Mouse (Mus musculus) CH12.LX (cell line): ENCODE results near the gene Ctsll3. TPM values are rescaled to one million over a fixed set of nuclear protein-coding genes. Genes with fewer than 3 reads are reported as not detected.

Experiments used
- DNase-seq: peaks from one replicate; pipeline ENCODE4 v3.0.0-alpha.2; 2013; ENCODE audit errors: extremely low read depth
- H3K27ac ChIP-seq: 2 replicates; pipeline ENCODE4 v1.5.1; 2012; ENCODE audit warnings: low read depth, mild to moderate bottlenecking, control low read depth, moderate library complexity; ENCODE audit not compliant: insufficient read depth
- H3K27me3 ChIP-seq: replicated peaks from 2 replicates; pipeline ENCODE3; 2012; ENCODE audit warnings: inconsistent platforms
- H3K36me3 ChIP-seq, 2 experiments: replicated peaks in 1 of 2; 2 replicates each; pipeline versions ENCODE3 to v1.6.1; 2012; ENCODE audit warnings: inconsistent platforms in 1 of 2, low read length in 1 of 2, mild to moderate bottlenecking in 1 of 2, mixed read lengths in 1 of 2, moderate library complexity in 1 of 2; ENCODE audit not compliant: control insufficient read depth in 1 of 2, insufficient read depth in 1 of 2
- H3K4me1 ChIP-seq, 2 experiments: 2 replicates each; pipeline ENCODE4 v1.6.1; 2012; ENCODE audit warnings: inconsistent platforms in 1 of 2, moderate library complexity in 1 of 2; ENCODE audit not compliant: insufficient read depth in 2 of 2, control insufficient read depth in 1 of 2
- H3K4me2 ChIP-seq: 2 replicates; pipeline ENCODE4 v1.6.1; 2012; ENCODE audit warnings: low read depth, mild to moderate bottlenecking, control low read depth; ENCODE audit not compliant: poor library complexity, insufficient read depth, severe bottlenecking
- H3K4me3 ChIP-seq, 3 experiments: fragments of 150-350 bp in 1 of 3; sonication (generic) in 1 of 3; replicated peaks in 1 of 3; 2 replicates each; pipeline versions ENCODE3 to v1.5.1; 2011 to 2012; ENCODE audit warnings: low read depth in 2 of 3, low read length in 2 of 3, mild to moderate bottlenecking in 2 of 3, moderate library complexity in 2 of 3, control low read depth in 1 of 3, improper control_type of control experiment in 1 of 3, inconsistent platforms in 1 of 3, mixed read lengths in 1 of 3; ENCODE audit not compliant: poor library complexity in 1 of 3
- H3K79me2 ChIP-seq: replicated peaks from 2 replicates; pipeline ENCODE4 v1.6.1; 2012; ENCODE audit warnings: mild to moderate bottlenecking, moderate library complexity; ENCODE audit not compliant: control insufficient read depth, poor library complexity, insufficient read depth, severe bottlenecking; ENCODE audit errors: extremely low read depth
- H3K9ac ChIP-seq: 2 replicates; pipeline ENCODE4 v1.6.1; 2012; ENCODE audit warnings: low read depth, mild to moderate bottlenecking, control low read depth, moderate library complexity; ENCODE audit not compliant: insufficient read depth
- H3K9me3 ChIP-seq: replicated peaks from 2 replicates; pipeline ENCODE3; 2012; ENCODE audit warnings: low read length, inconsistent platforms, mixed read lengths
- CHD1 ChIP-seq: IDR thresholded peaks from 2 replicates; pipeline ENCODE4 v1.6.1; 2012; ENCODE audit warnings: low read depth, low read length, improper control_type of control experiment, inconsistent platforms
- GABPA ChIP-seq: IDR thresholded peaks from 2 replicates; pipeline ENCODE4 v1.6.1; 2012; ENCODE audit warnings: low read depth, low read length, improper control_type of control experiment, inconsistent platforms; ENCODE audit not compliant: insufficient replicate concordance
- HCFC1 ChIP-seq: IDR thresholded peaks from 2 replicates; pipeline ENCODE4 v1.6.1; 2012; ENCODE audit warnings: low read depth, mild to moderate bottlenecking, inconsistent platforms, low read length, improper control_type of control experiment
- TBP ChIP-seq: conservative IDR thresholded peaks from 2 replicates; pipeline ENCODE4 v1.6.1; 2011; ENCODE audit warnings: low read depth, low read length, improper control_type of control experiment
- TCF12 ChIP-seq: IDR thresholded peaks from 2 replicates; pipeline ENCODE4 v1.6.1; 2014; ENCODE audit warnings: low read depth, mild to moderate bottlenecking, inconsistent platforms, low read length, improper control_type of control experiment
- UBTF ChIP-seq: IDR thresholded peaks from 2 replicates; pipeline ENCODE4 v1.6.1; 2012; ENCODE audit warnings: low read depth, mild to moderate bottlenecking, inconsistent platforms, low read length, improper control_type of control experiment, moderate library complexity
- ZC3H11A ChIP-seq: IDR thresholded peaks from 2 replicates; pipeline ENCODE4 v1.6.1; 2012; ENCODE audit warnings: low read depth, mild to moderate bottlenecking, inconsistent platforms, low read length, improper control_type of control experiment
- ZMIZ1 ChIP-seq: IDR thresholded peaks from 2 replicates; pipeline ENCODE4 v1.6.1; 2012; ENCODE audit warnings: low read depth, mild to moderate bottlenecking, inconsistent platforms, low read length, improper control_type of control experiment
- ZNF384 ChIP-seq: IDR thresholded peaks from 2 replicates; pipeline ENCODE4 v1.6.1; 2012; ENCODE audit warnings: low read depth, low read length, improper control_type of control experiment, inconsistent platforms
- dilution Hi-C: fragments of 300-500 bp; cut with MboI; formaldehyde crosslinking; loops from 2 replicates; pipeline ENCODE4 v1.14.3; 2020; ENCODE audit warnings: low sequenced_read_pairs; ENCODE audit not compliant: extremely low pct_unique_long_range_greater_than_20kb, extremely low pct_ligation_motif_present
- in situ Hi-C: fragments of 300-500 bp; cut with MboI; formaldehyde crosslinking; loops from 3 replicates; pipeline ENCODE4 v1.14.3; 2019; ENCODE audit warnings: low sequenced_read_pairs, low pct_ligation_motif_present, low pct_unique_long_range_greater_than_20kb, mixed read lengths
- polyA plus RNA-seq: library from polyadenylated mRNA; unstranded; fragments of >175 nt; gene quantifications from 2 replicates; pipeline ENCODE4 v1.2.1, GENCODE M21; 2012; ENCODE audit warnings: low read depth; ENCODE audit not compliant: insufficient read length
- total RNA-seq, 2 experiments: library from RNA; depleted of rRNA; stranded (reverse); fragments of 300-350 nt in 1 of 2; fragments of >200 nt in 1 of 2; gene quantifications; 2 replicates each; pipeline ENCODE4 v1.2.3; 2012 to 2014

The Ctsll3 gene
- total and polyA plus RNA-seq, 3 experiments, result not detected

- TF ChIP-seq ZMIZ1 (no peak), TBP (no peak), TCF12 (no peak), CHD1 (no peak), UBTF (no peak), HCFC1 (no peak), ZC3H11A (no peak), GABPA (no peak), ZNF384 (no peak)
- Histone ChIP-seq H3K9me3 (peaks cover 97% of the 10 kb centered on the region), H3K79me2 (no peaks in the 10 kb centered on the region), H3K9ac (no peak overlapping the region), H3K27me3 (no peaks in the 10 kb centered on the region), H3K4me1 (no peaks in the 10 kb centered on the region), H3K4me3 (no peak overlapping the region), H3K4me2 (no peak overlapping the region), H3K27ac (no peak overlapping the region), H3K36me3 (no peaks in the 10 kb centered on the region)
- in situ Hi-C loops (no loop called here), dilution Hi-C loops (no loop called here)
- no peak for DNase-seq
These were observed 54.1 kb downstream of the Ctsll3 start for GRCm38 (mm10) chr13:60748556-60748955.

Other genes with a start within 250 kb of the Ctsll3 start
- not detected in 2 replicates for gene Dapk1, start 200.9 kb downstream of the Ctsll3 start, total RNA-seq (2012; rRNA removed)
- not detected in 2 replicates for gene Dapk1, start 200.9 kb downstream of the Ctsll3 start, total RNA-seq (2014; rRNA removed)
- not detected in 2 replicates for gene Dapk1, start 200.9 kb downstream of the Ctsll3 start, polyA plus RNA-seq
- gene BC051665, start 16.5 kb downstream of the Ctsll3 start, total RNA-seq (2012; rRNA removed), result not detected in 2 replicates
- not detected in 2 replicates for gene BC051665, start 16.5 kb downstream of the Ctsll3 start, total RNA-seq (2014; rRNA removed)
- gene BC051665, start 16.5 kb downstream of the Ctsll3 start, polyA plus RNA-seq, result not detected in 2 replicates
- not detected in 2 replicates for gene 4930486L24Rik, start 61.6 kb upstream of the Ctsll3 start, total RNA-seq (2012; rRNA removed)
- gene 4930486L24Rik, start 61.6 kb upstream of the Ctsll3 start, total RNA-seq (2014; rRNA removed), result not detected in 2 replicates
- gene 4930486L24Rik, start 61.6 kb upstream of the Ctsll3 start, polyA plus RNA-seq, result not detected in 2 replicates
- not detected in 2 replicates for gene Gm49392, start 94.0 kb upstream of the Ctsll3 start, total RNA-seq (2012; rRNA removed)
- not detected in 2 replicates for gene Gm49392, start 94.0 kb upstream of the Ctsll3 start, total RNA-seq (2014; rRNA removed)
- not detected in 2 replicates for gene Gm49392, start 94.0 kb upstream of the Ctsll3 start, polyA plus RNA-seq
- not detected in 2 replicates for gene Ctla2b, start 94.6 kb upstream of the Ctsll3 start, total RNA-seq (2012; rRNA removed)
- not detected in 2 replicates for gene Ctla2b, start 94.6 kb upstream of the Ctsll3 start, total RNA-seq (2014; rRNA removed)
- not detected in 2 replicates for gene Ctla2b, start 94.6 kb upstream of the Ctsll3 start, polyA plus RNA-seq
- gene Tpbpb, start 102.0 kb upstream of the Ctsll3 start, total RNA-seq (2012; rRNA removed), result not detected in 2 replicates
- gene Tpbpb, start 102.0 kb upstream of the Ctsll3 start, total RNA-seq (2014; rRNA removed), result not detected in 2 replicates
- gene Tpbpb, start 102.0 kb upstream of the Ctsll3 start, polyA plus RNA-seq, result not detected in 2 replicates
- not detected in 2 replicates for gene Gm49393, start 132.7 kb upstream of the Ctsll3 start, total RNA-seq (2012; rRNA removed)
- not detected in 2 replicates for gene Gm49393, start 132.7 kb upstream of the Ctsll3 start, total RNA-seq (2014; rRNA removed)
- not detected in 2 replicates for gene Gm49393, start 132.7 kb upstream of the Ctsll3 start, polyA plus RNA-seq
- not detected in 2 replicates for gene Gm49391, start 133.7 kb upstream of the Ctsll3 start, total RNA-seq (2012; rRNA removed)
- not detected in 2 replicates for gene Gm49391, start 133.7 kb upstream of the Ctsll3 start, total RNA-seq (2014; rRNA removed)
- gene Gm49391, start 133.7 kb upstream of the Ctsll3 start, polyA plus RNA-seq, result not detected in 2 replicates
- not detected in 2 replicates for gene Ctla2a, start 133.8 kb upstream of the Ctsll3 start, total RNA-seq (2012; rRNA removed)
- gene Ctla2a, start 133.8 kb upstream of the Ctsll3 start, total RNA-seq (2014; rRNA removed), result not detected in 2 replicates
- gene Ctla2a, start 133.8 kb upstream of the Ctsll3 start, polyA plus RNA-seq, result not detected in 2 replicates
- not detected in 2 replicates for gene Tpbpa, start 139.1 kb upstream of the Ctsll3 start, total RNA-seq (2012; rRNA removed)
- gene Tpbpa, start 139.1 kb upstream of the Ctsll3 start, total RNA-seq (2014; rRNA removed), result not detected in 2 replicates
- gene Tpbpa, start 139.1 kb upstream of the Ctsll3 start, polyA plus RNA-seq, result not detected in 2 replicates
- gene Ctsj, start 203.1 kb upstream of the Ctsll3 start, total RNA-seq (2012; rRNA removed), result not detected in 2 replicates
- gene Ctsj, start 203.1 kb upstream of the Ctsll3 start, total RNA-seq (2014; rRNA removed), result not detected in 2 replicates
- not detected in 2 replicates for gene Ctsj, start 203.1 kb upstream of the Ctsll3 start, polyA plus RNA-seq
- gene Ctsq, start 237.8 kb upstream of the Ctsll3 start, total RNA-seq (2012; rRNA removed), result not detected in 2 replicates
- not detected in 2 replicates for gene Ctsq, start 237.8 kb upstream of the Ctsll3 start, total RNA-seq (2014; rRNA removed)
- not detected in 2 replicates for gene Ctsq, start 237.8 kb upstream of the Ctsll3 start, polyA plus RNA-seq